Mouse (Mus musculus) liver, embryonic 11.5 days (tissue): ENCODE measurements around the gene P2ry4. TPM values are rescaled to one million over a fixed set of nuclear protein-coding genes. Genes with fewer than 3 reads are reported as not detected.

ENCODE experiments used
- ATAC-seq: fragments of 200-750 bp; cut with Nextera tagmentation; replicated peaks from 2 replicates; pipeline ENCODE4 v1.8.0; 2017; ENCODE audit warnings: moderate number of reproducible peaks, mild to moderate bottlenecking, moderate TSS enrichment, moderate library complexity; ENCODE audit not compliant: low FRiP score
- DNase-seq: peaks from one replicate; pipeline ENCODE4 v3.0.0-alpha.2; 2017; ENCODE audit warnings: low spot score
- H3K27ac ChIP-seq: fragments of 300-500 bp; sonication (generic); 2 replicates; pipeline ENCODE4 v1.5.1; 2014; ENCODE audit warnings: mild to moderate bottlenecking, low read depth, low read length, control low read depth
- H3K27me3 ChIP-seq: fragments of 300-500 bp; sonication (generic); replicated peaks from 2 replicates; pipeline ENCODE4 v1.6.1; 2014; ENCODE audit warnings: low read length, mixed read lengths; ENCODE audit not compliant: control insufficient read depth, insufficient read depth
- H3K36me3 ChIP-seq: fragments of 300-500 bp; sonication (generic); 2 replicates; pipeline ENCODE4 v1.6.1; 2014; ENCODE audit warnings: mild to moderate bottlenecking, low read length, moderate library complexity, mixed read lengths; ENCODE audit not compliant: control insufficient read depth, insufficient read depth
- H3K4me1 ChIP-seq: fragments of 300-500 bp; sonication (generic); replicated peaks from 2 replicates; pipeline ENCODE4 v1.6.1; 2014; ENCODE audit warnings: low read length, mixed read lengths; ENCODE audit not compliant: control insufficient read depth, insufficient read depth
- H3K4me2 ChIP-seq: fragments of 300-500 bp; sonication (generic); 2 replicates; pipeline ENCODE4 v1.6.1; 2014; ENCODE audit warnings: mild to moderate bottlenecking, control low read depth, moderate library complexity
- H3K4me3 ChIP-seq: fragments of 300-500 bp; sonication (generic); 2 replicates; pipeline ENCODE4 v1.5.1; 2014; ENCODE audit warnings: low read depth, low read length, control low read depth
- H3K9ac ChIP-seq: fragments of 300-500 bp; sonication (generic); 2 replicates; pipeline ENCODE4 v1.6.1; 2014; ENCODE audit warnings: low read depth, low read length, control low read depth
- H3K9me3 ChIP-seq: fragments of 300-500 bp; sonication (generic); 2 replicates; pipeline ENCODE4 v1.6.1; 2016; ENCODE audit warnings: low read length, inconsistent platforms, mixed read lengths; ENCODE audit not compliant: control insufficient read depth
- WGBS: fragments of 180-500 bp; shearing (Covaris S2); extraction: QIAGEN DNeasy Blood & Tissue Kit; methylation state at CpG from one replicate; pipeline ENCODE4 v1.1.7; 2014; 5-methylcytosine and 5-hydroxymethylcytosine counted together
- polyA plus RNA-seq: library from polyadenylated mRNA; unstranded; fragments of >200 nt; fragmentation: Nextera tagmentation; extraction: Ambion mirVana; gene quantifications from 2 replicates; pipeline ENCODE4 v1.2.1, GENCODE M21; 2014

P2ry4 gene
- polyA plus RNA-seq, 1 experiment from 2014 or later, result not detected

GRCm38 (mm10) chrX:100618488-100618887, 23.8 kb upstream of the P2ry4 start:
- Histone ChIP-seq H3K27me3 (peaks cover 13% of the 10 kb centered on the region), H3K4me1 (no peaks in the 10 kb centered on the region), H3K27ac (no peak overlapping the region), H3K4me2 (no peak overlapping the region), H3K9me3 (no peaks in the 10 kb centered on the region), H3K4me3 (no peak overlapping the region), H3K36me3 (no peaks in the 10 kb centered on the region), H3K9ac (no peak overlapping the region)
- ATAC-seq (no peak), DNase-seq (no peak)
- WGBS, result 57% methylated on average over 3 of the region's 3 CpGs

- no peak within 1 kb of the TSS for H3K9ac ChIP-seq
- no peak within 1 kb of the TSS for H3K4me3 ChIP-seq
- WGBS, result 83% methylated on average over 1 of the region's 1 CpGs
- H3K27me3 ChIP-seq, result peaks cover 3% of the 10 kb centered on the region; the same call in 1 of the 2 replicates
- H3K27ac ChIP-seq, result no peak within 1 kb of the TSS
- no peak for DNase-seq
- no peak within 1 kb of the TSS for H3K4me2 ChIP-seq
- no peaks in the 10 kb centered on the region for H3K9me3 ChIP-seq
- no peaks in the 10 kb centered on the region for H3K36me3 ChIP-seq
- ATAC-seq, result no peak
- H3K4me1 ChIP-seq, result no peaks in the 10 kb centered on the region
Measured at GRCm38 (mm10) chrX:100605314-100605713, 10.6 kb upstream of the P2ry4 start, which contains the start of gene Arr3. TSS of gene Arr3 (plus strand) at chrX:100605497.

- Histone ChIP-seq H3K27ac (no peak overlapping the region), H3K4me1 (no peaks in the 10 kb centered on the region), H3K9ac (no peak overlapping the region), H3K4me2 (no peak overlapping the region), H3K27me3 (peaks cover 13% of the 10 kb centered on the region), H3K36me3 (no peaks in the 10 kb centered on the region), H3K9me3 (no peaks in the 10 kb centered on the region), H3K4me3 (no peak overlapping the region)
- WGBS, result 72% methylated on average over 4 of the region's 4 CpGs
- ATAC-seq, result no peak
- DNase-seq, result no peak
Measured at GRCm38 (mm10) chrX:100599755-100600154, 5.1 kb upstream of the P2ry4 start.

- H3K9me3 ChIP-seq, result no peaks in the 10 kb centered on the region
- H3K4me3 ChIP-seq, result no peak overlapping the region
- H3K4me2 ChIP-seq, result no peak overlapping the region
- peaks cover 18% of the 10 kb centered on the region for H3K27me3 ChIP-seq
- WGBS, result 25% methylated on average over 5 of the region's 5 CpGs
- DNase-seq (no peak), ATAC-seq (no peak)
- H3K9ac ChIP-seq, result no peak overlapping the region
- H3K27ac ChIP-seq, result no peak overlapping the region
- H3K36me3 ChIP-seq, result no peaks in the 10 kb centered on the region
- no peaks in the 10 kb centered on the region for H3K4me1 ChIP-seq
Measured at GRCm38 (mm10) chrX:100597439-100597838, 2.8 kb upstream of the P2ry4 start.

GRCm38 (mm10) chrX:100571951-100572350, 22.7 kb downstream of the P2ry4 start, which contains the start of gene Awat1:
TSS of gene Awat1 (plus strand) at chrX:100572251.
- Histone ChIP-seq H3K4me3 (no peak within 1 kb of the TSS), H3K36me3 (no peaks in the 10 kb centered on the region), H3K9me3 (no peaks in the 10 kb centered on the region), H3K27me3 (peaks cover 7% of the 10 kb centered on the region), H3K27ac (no peak within 1 kb of the TSS), H3K4me2 (no peak within 1 kb of the TSS), H3K9ac (no peak within 1 kb of the TSS), H3K4me1 (no peaks in the 10 kb centered on the region)
- WGBS, result 71% methylated on average over 1 of the region's 1 CpGs
- DNase-seq (no peak), ATAC-seq (no peak)

- no peaks in the 10 kb centered on the region for H3K27me3 ChIP-seq
- WGBS, result 74% methylated on average over 3 of the region's 3 CpGs
- H3K36me3 ChIP-seq, result no peaks in the 10 kb centered on the region
- H3K9me3 ChIP-seq, result no peaks in the 10 kb centered on the region
- H3K4me3 ChIP-seq, result no peak overlapping the region
- ATAC-seq (no peak), DNase-seq (no peak)
- no peaks in the 10 kb centered on the region for H3K4me1 ChIP-seq
- H3K27ac ChIP-seq, result no peak overlapping the region
- H3K4me2 ChIP-seq, result no peak overlapping the region
- no peak overlapping the region for H3K9ac ChIP-seq
Measured at GRCm38 (mm10) chrX:100565696-100566095, 29.0 kb downstream of the P2ry4 start.

- Histone ChIP-seq H3K36me3 (no peaks in the 10 kb centered on the region), H3K4me2 (no peak overlapping the region), H3K9ac (no peak overlapping the region), H3K4me3 (no peak overlapping the region), H3K9me3 (no peaks in the 10 kb centered on the region), H3K4me1 (no peaks in the 10 kb centered on the region), H3K27me3 (no peaks in the 10 kb centered on the region), H3K27ac (no peak overlapping the region)
- ATAC-seq, result no peak
- no peak for DNase-seq
- 74% methylated on average over 3 of the region's 3 CpGs for whole genome bisulfite sequencing
Measured at GRCm38 (mm10) chrX:100556026-100556425, 38.6 kb downstream of the P2ry4 start.

Other genes with a start within 250 kb of the P2ry4 start
- gene Otud6a, start 165.9 kb downstream of the P2ry4 start, polyA plus RNA-seq, result not detected in 2 replicates
- 0.44 and 0.77 TPM in 2 replicates for gene Awat2, start 152.2 kb downstream of the P2ry4 start, polyA plus RNA-seq
- 39.9 and 40.5 TPM in 2 replicates for gene Igbp1, start 100.6 kb downstream of the P2ry4 start, polyA plus RNA-seq
- gene Dgat2l6, start 70.0 kb downstream of the P2ry4 start, polyA plus RNA-seq, result not detected in 2 replicates
- not detected in 2 replicates for gene Awat1, start 22.6 kb downstream of the P2ry4 start, polyA plus RNA-seq
- not detected in 2 replicates for gene Arr3, start 10.6 kb upstream of the P2ry4 start, polyA plus RNA-seq
- 33.5 and 35.6 TPM in 2 replicates for gene Kif4, start 30.9 kb upstream of the P2ry4 start, polyA plus RNA-seq
- 88.5 and 97.0 TPM in 2 replicates for gene Pdzd11, start 31.7 kb upstream of the P2ry4 start, polyA plus RNA-seq
- 0.14 and 0.19 TPM in 2 replicates for gene Gdpd2, start 135.0 kb upstream of the P2ry4 start, polyA plus RNA-seq
- 2.7 and 3.0 TPM in 2 replicates for gene Dlg3, start 172.9 kb upstream of the P2ry4 start, polyA plus RNA-seq